Mouse (Mus musculus) large intestine, adult 2 months (tissue): ENCODE measurements around the gene Zranb3. TPM values are rescaled to one million over a fixed set of nuclear protein-coding genes. Genes with fewer than 3 reads are reported as not detected.
A peak's percentile ranks its signal among the peaks of the same experiment; 100 is the strongest.
"Not testable (repeated sequence)": the region's sequence is repeated elsewhere in the genome, so short reads cannot be mapped to it uniquely, and the experiment has no call there.

Experiments used
- DNase-seq: peaks from one replicate; pipeline ENCODE4 v3.0.0-alpha.2; 2012; ENCODE audit warnings: low read depth, low spot score
- WGBS: fragments of 180-500 bp; shearing (Covaris S2); methylation state at CpG from one replicate; pipeline ENCODE4 v1.1.7; 2018; 5-methylcytosine and 5-hydroxymethylcytosine counted together
- polyA plus RNA-seq: library from polyadenylated mRNA; depleted of rRNA; stranded (reverse); fragments of >200 nt; gene quantifications from 2 replicates; pipeline ENCODE4 v1.2.3, GENCODE M21; 2012

Gene Zranb3
- polyA plus RNA-seq, 1 experiment = 1.1 TPM

- DNase-seq = no peak
- 98% methylated on average over 2 of the region's 2 CpGs for WGBS
Measured at GRCm38 (mm10) chr1:128002159-128002558, 100.7 kb downstream of the Zranb3 start.

GRCm38 (mm10) chr1:128000931-128001330, 101.9 kb downstream of the Zranb3 start:
- 97% methylated on average over 4 of the region's 4 CpGs for WGBS

GRCm38 (mm10) chr1:127993892-127994291, 109.0 kb downstream of the Zranb3 start:
- WGBS = 86% methylated on average over 4 of the region's 4 CpGs
- DNase-seq = no peak

More at GRCm38 (mm10) chr1:128000931-128001330, 101.9 kb downstream of the Zranb3 start:
- DNase-seq = not testable (repeated sequence)

GRCm38 (mm10) chr1:127989876-127990731, 112.7 kb downstream of the Zranb3 start:
- WGBS = 30% methylated on average over 9 of the region's 9 CpGs
- no peak for DNase-seq

DNA sequence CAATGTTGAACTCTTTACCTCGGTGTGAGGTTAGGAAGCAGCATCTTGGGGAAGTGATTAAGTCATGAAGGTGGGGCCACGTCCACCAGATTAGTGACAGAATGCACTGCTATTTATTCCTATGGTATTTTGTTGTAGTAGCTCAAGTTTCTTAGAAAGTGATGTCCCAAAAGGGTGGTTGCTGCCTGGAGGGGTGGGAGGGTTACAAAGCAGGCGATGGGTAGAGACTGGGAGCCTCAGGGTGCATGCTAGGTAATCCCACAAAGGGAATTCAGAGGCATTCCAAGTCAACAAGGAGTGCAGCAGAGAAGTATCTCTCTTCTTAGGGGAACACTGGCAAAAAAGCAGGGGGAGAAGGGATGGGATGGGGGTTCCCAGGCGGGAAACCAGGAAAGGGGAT, 113.5 kb downstream of the Zranb3 start:
- 58% methylated on average over 4 of the region's 4 CpGs for WGBS
- no peak for DNase-seq

- DNase-seq = no peak
- WGBS = 29% methylated on average over 3 of the region's 3 CpGs
Measured at GRCm38 (mm10) chr1:127988246-127988645, 114.6 kb downstream of the Zranb3 start.

DNA sequence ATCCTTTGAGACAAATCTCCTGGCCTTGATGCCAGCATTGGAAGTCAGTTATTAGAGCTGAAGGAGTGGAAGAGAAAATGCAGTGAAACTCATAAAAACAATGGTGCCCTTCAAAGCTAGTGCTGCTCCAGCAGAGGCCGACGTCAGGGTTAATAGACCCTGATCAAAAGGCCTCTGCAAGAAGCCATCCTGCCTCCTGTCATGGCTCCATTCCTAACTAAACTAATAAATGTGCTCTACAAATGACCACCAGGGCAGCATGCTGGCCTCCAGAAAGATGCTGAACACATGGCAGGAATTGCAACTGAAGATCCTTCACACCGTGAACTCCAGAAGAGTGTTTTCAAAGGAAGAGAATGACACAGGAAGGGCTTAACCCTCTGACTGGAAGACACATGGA, 117.5 kb downstream of the Zranb3 start:
- no peak for DNase-seq
- WGBS = 35% methylated on average over 3 of the region's 3 CpGs

GRCm38 (mm10) chr1:127983274-127983993, 119.4 kb downstream of the Zranb3 start:
- 45% methylated on average over 5 of the region's 5 CpGs for WGBS
- DNase-seq = peak; percentile 14

GRCm38 (mm10) chr1:127982268-127982667, 120.6 kb downstream of the Zranb3 start:
- 68% methylated on average over 3 of the region's 3 CpGs for WGBS
- DNase-seq = no peak

DNA sequence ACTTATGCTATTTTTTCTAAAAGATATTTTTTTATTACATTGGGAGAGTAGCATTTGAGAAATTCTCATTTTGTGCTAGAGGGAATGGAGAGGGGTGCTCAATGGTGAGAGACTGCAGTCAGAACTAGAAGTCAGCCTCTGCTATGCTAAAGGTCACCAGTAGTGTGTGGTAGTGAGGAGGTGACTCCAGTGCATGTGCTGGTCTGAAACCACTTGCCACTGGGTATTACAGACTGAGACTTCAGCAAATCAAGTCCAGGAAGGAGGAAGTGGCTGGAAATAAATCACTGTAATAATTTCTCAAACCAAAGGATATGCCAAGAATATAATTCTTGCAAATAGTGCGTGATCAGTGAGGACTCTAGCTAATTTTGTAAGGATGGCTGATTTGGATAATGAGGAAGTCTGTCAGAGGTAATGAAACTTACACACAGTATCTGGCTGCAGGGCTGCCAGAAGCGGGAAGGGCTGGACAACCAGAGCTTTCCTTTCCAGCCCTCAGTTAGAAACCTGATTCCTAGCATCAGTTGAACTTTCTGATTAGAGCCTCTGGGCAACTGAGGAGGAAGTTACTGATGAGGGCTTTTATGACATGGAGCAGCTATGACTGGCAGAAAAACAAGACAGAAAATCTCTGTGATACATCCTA, 121.8 kb downstream of the Zranb3 start:
- 36% methylated on average over 2 of the region's 2 CpGs for WGBS
- no peak for DNase-seq

DNA sequence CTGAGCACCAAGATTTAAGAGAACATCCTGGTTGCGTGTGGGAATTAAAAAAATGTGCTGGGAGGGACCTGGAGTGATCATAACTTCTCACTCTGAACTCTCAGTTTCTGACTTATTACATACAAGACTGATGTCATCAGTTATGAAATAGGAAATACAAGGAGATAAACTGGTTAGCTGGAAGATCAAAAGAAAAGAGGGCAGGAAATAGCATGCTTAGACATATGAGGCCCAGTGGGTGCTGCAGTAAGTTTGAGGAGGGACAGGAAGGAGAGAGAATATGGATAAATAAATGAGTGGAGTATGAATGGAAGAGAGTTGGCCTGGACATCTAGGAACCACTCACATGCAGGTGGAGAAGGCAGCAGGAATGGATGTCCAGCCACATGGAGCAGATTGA, 124.7 kb downstream of the Zranb3 start:
- 82% methylated on average over 1 of the region's 1 CpGs for WGBS
- DNase-seq = no peak

GRCm38 (mm10) chr1:127976106-127976505, 126.7 kb downstream of the Zranb3 start:
- DNase-seq = no peak
- 85% methylated on average over 6 of the region's 6 CpGs for WGBS

DNA sequence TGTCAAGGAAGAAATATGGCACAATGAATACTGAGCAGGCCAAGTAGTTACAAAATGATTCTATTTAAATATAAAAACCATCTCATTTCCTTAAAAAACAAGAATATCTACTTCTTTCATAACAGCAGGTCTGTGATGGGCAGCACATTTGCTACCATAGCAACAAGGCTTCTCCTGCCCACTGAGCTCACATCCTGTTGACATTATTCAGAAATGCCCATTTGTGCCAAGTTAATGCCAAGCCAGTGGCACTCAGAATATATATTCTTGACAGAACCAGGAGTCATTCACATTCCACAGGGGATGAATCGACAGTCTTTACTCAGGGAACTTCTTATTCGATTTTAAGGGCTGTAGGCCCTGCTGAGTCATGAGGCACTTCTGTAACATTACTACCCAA, 127.2 kb downstream of the Zranb3 start:
- WGBS = 47% methylated on average over 2 of the region's 2 CpGs
- DNase-seq = no peak

DNA sequence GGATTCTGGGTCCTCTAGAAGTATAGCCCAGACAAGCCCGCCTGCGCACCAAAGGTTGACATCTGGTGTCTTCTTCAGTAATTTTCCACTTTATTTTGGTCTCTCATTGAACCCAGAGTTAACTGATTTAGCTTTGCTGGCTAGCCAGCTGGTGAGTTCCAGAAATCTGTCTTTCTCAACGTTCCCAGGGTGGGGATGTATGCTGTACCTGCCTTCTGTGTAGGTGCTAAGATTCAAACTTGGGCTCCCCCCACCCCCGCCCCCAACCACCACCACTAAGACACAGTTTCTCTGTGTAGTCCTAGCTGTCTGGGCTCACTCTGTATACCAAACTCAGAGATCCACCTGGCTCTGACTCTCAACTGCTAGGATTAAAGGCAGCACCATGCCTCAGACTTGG, 128.8 kb downstream of the Zranb3 start:
- no peak for DNase-seq
- WGBS = 93% methylated on average over 4 of the region's 4 CpGs

GRCm38 (mm10) chr1:127970870-127971269, 132.0 kb downstream of the Zranb3 start:
- WGBS = 65% methylated on average over 4 of the region's 4 CpGs

DNA sequence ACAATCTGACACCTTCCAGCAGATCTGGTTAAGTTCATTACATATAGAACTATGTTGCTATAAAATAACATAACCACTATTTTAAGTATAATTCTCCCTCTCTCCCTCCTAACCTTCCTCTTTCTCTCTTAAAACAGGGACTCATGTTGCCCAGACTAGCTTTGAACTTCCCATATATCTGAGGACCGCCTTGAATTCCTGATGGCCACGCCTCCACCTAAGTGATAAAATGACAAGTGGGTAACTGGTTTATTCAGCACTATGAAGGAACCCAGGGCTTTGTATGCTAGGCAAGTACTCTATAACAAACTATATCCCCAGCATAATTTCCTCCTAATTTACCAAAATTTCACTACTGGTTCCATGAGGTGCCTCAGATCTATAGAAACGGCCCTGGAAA, 139.5 kb downstream of the Zranb3 start:
- WGBS = 86% methylated on average over 3 of the region's 3 CpGs
- no peak for DNase-seq

More at GRCm38 (mm10) chr1:127970870-127971269, 132.0 kb downstream of the Zranb3 start:
- DNase-seq = no peak

- DNase-seq = no peak
- WGBS = 91% methylated on average over 1 of the region's 1 CpGs
Measured at GRCm38 (mm10) chr1:127961140-127961539, 141.7 kb downstream of the Zranb3 start.

- DNase-seq = no peak
- WGBS = 69% methylated on average over 7 of the region's 7 CpGs
Measured at GRCm38 (mm10) chr1:127959312-127959718, 143.5 kb downstream of the Zranb3 start.

GRCm38 (mm10) chr1:127958801-127959200, 144.0 kb downstream of the Zranb3 start:
- no peak for DNase-seq
- 73% methylated on average over 5 of the region's 5 CpGs for WGBS

DNA sequence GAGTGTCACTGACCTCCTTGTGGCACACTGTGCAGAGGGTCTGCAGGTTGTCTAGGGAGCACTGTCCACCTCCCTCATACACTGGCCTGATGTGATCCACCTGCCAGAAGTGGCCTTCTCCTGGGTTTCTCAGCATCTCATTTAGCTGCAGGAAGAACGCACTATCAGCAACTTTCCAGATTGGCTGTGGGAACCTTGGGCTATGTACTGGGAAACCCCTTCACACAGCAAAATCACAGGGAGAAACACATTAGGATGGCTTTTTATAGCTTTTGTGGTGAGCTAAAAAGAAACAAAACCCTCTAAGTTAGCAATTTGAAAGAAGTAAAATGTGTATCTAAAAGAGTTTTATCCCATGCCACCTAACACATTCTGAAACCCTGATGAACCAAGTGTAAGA, 146.3 kb downstream of the Zranb3 start:
- DNase-seq = no peak
- WGBS = 90% methylated on average over 1 of the region's 1 CpGs
